Mouse (Mus musculus): ENCODE results near the gene Tcte1. TPM values are rescaled to one million over a fixed set of nuclear protein-coding genes. Genes with fewer than 3 reads are reported as not detected.

Gene Tcte1
- polyA plus RNA-seq, 1 experiment from 2014 or later = 0.65 TPM

DNA sequence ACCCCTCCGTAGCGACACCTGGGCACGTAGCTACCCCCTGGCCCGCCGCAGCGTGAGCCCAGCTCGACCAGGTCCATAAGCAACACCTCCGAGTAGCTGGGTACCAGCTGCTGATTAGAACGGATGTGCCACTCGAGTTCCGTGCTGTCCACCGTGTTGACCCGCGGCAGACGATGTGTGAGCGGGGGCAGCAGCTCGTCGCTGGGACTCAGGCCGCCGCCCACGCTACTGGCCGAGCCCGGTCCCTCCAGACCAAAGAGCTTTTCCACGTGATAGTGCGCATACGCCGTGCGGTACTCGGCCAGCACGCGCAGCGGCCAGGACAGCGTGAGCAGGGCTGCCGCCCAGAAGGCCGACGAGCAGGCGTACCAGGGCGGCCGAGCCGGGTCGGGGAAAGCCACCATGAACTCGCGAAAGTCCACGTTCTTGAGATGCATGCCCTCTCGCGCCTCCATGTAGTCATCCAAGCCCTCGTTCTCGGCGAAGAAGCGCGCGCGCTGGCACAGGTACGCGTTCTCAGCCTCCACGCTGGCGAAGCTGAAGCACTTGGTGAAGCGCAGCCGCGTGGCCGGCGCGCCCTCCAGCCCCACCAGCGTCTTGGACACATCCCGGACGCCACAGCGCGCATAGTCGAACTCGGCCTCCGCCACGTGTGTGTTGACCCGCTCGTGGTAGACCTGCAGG lies 22.2 kb downstream of the Tcte1 start:
- Histone ChIP-seq H3K9me3 (ENCODE audit: control insufficient read depth, low read depth, low read length) (no peaks in the 10 kb centered on the region), H3K27ac (ENCODE audit: low read length) (no peak overlapping the region), H3K27me3 (ENCODE audit: control insufficient read depth, insufficient read depth, low read length) (peaks cover 40% of the 10 kb centered on the region), H3K36me3 (ENCODE audit: control insufficient read depth, insufficient read depth, low read length) (no peaks in the 10 kb centered on the region), H3K4me2 (replicated peaks; ENCODE audit: low read depth, low read length) (peak overlapping the region; percentile 39), H3K4me1 (ENCODE audit: control insufficient read depth, insufficient read depth, low read length) (0 out of 2 replicates have a peak, but pooled peaks cover 4% of the 10 kb centered on the region), H3K4me3 (ENCODE audit: low read depth, low read length) (peak overlapping the region; percentile 18; the same call in 1 of the 2 replicates), H3K9ac (replicated peaks; ENCODE audit: low read depth, low read length) (no peak overlapping the region)
- WGBS = 16% methylated on average over 74 of the region's 74 CpGs
- ATAC-seq (ENCODE audit: insufficient number of reproducible peaks, insufficient read depth, low FRiP score, low read depth) = no peak

GRCm38 (mm10) chr17:45546941-45547340 lies 23.7 kb downstream of the Tcte1 start:
- Histone ChIP-seq H3K9me3 (ENCODE audit: control insufficient read depth, low read depth, low read length) (no peaks in the 10 kb centered on the region), H3K9ac (replicated peaks; ENCODE audit: low read depth, low read length) (no peak overlapping the region), H3K4me2 (replicated peaks; ENCODE audit: low read depth, low read length) (no peak overlapping the region), H3K4me3 (ENCODE audit: low read depth, low read length) (no peak overlapping the region), H3K27ac (ENCODE audit: low read length) (no peak overlapping the region), H3K27me3 (ENCODE audit: control insufficient read depth, insufficient read depth, low read length) (peaks cover 40% of the 10 kb centered on the region), H3K36me3 (ENCODE audit: control insufficient read depth, insufficient read depth, low read length) (no peaks in the 10 kb centered on the region), H3K4me1 (ENCODE audit: control insufficient read depth, insufficient read depth, low read length) (0 out of 2 replicates have a peak, but pooled peaks cover 4% of the 10 kb centered on the region)
- no peak for ATAC-seq (ENCODE audit: insufficient number of reproducible peaks, insufficient read depth, low FRiP score, low read depth)
- 79% methylated on average over 16 of the region's 16 CpGs for WGBS

GRCm38 (mm10) chr17:45547461-45548190 lies 24.4 kb downstream of the Tcte1 start:
- Histone ChIP-seq H3K4me3 (ENCODE audit: low read depth, low read length) (no peak overlapping the region), H3K27me3 (ENCODE audit: control insufficient read depth, insufficient read depth, low read length) (peaks cover 40% of the 10 kb centered on the region), H3K4me2 (replicated peaks; ENCODE audit: low read depth, low read length) (no peak overlapping the region), H3K27ac (ENCODE audit: low read length) (no peak overlapping the region), H3K4me1 (ENCODE audit: control insufficient read depth, insufficient read depth, low read length) (0 out of 2 replicates have a peak, but pooled peaks cover 4% of the 10 kb centered on the region), H3K36me3 (ENCODE audit: control insufficient read depth, insufficient read depth, low read length) (no peaks in the 10 kb centered on the region), H3K9ac (replicated peaks; ENCODE audit: low read depth, low read length) (no peak overlapping the region), H3K9me3 (ENCODE audit: control insufficient read depth, low read depth, low read length) (no peaks in the 10 kb centered on the region)
- no peak for ATAC-seq (ENCODE audit: insufficient number of reproducible peaks, insufficient read depth, low FRiP score, low read depth)
- WGBS = 74% methylated on average over 5 of the region's 5 CpGs

GRCm38 (mm10) chr17:45548541-45549512 lies 25.6 kb downstream of the Tcte1 start:
- Histone ChIP-seq H3K36me3 (ENCODE audit: control insufficient read depth, insufficient read depth, low read length) (no peaks in the 10 kb centered on the region), H3K27ac (ENCODE audit: low read length) (peak overlapping the region; percentile 48; the same call in 1 of the 2 replicates), H3K4me1 (ENCODE audit: control insufficient read depth, insufficient read depth, low read length) (0 out of 2 replicates have a peak, but pooled peaks cover 4% of the 10 kb centered on the region), H3K4me3 (ENCODE audit: low read depth, low read length) (peak overlapping the region; percentile 70), H3K4me2 (replicated peaks; ENCODE audit: low read depth, low read length) (peak overlapping the region; percentile 92), H3K27me3 (ENCODE audit: control insufficient read depth, insufficient read depth, low read length) (peaks cover 33% of the 10 kb centered on the region), H3K9me3 (ENCODE audit: control insufficient read depth, low read depth, low read length) (no peaks in the 10 kb centered on the region), H3K9ac (replicated peaks; ENCODE audit: low read depth, low read length) (peak overlapping the region; percentile 71)
- 3% methylated on average over 56 of the region's 68 CpGs for WGBS
- peak; percentile 19; the same call in 1 of the 2 replicates for ATAC-seq (ENCODE audit: insufficient number of reproducible peaks, insufficient read depth, low FRiP score, low read depth)

GRCm38 (mm10) chr17:45549617-45550181 lies 26.5 kb downstream of the Tcte1 start, which contains the start of gene Tmem151b:
TSS of gene Tmem151b (minus strand) at chr17:45549677.
- peak within 1 kb of the TSS; percentile 48; the same call in 1 of the 2 replicates for H3K27ac ChIP-seq (ENCODE audit: low read length)
- peak within 1 kb of the TSS; percentile 71 for H3K9ac ChIP-seq (replicated peaks; ENCODE audit: low read depth, low read length)
- peaks cover 25% of the 10 kb centered on the region for H3K27me3 ChIP-seq (ENCODE audit: control insufficient read depth, insufficient read depth, low read length)
- no peaks in the 10 kb centered on the region for H3K9me3 ChIP-seq (ENCODE audit: control insufficient read depth, low read depth, low read length)
- 2% methylated on average over 11 of the region's 29 CpGs for WGBS
- ATAC-seq (ENCODE audit: insufficient number of reproducible peaks, insufficient read depth, low FRiP score, low read depth) = no peak
- H3K4me3 ChIP-seq (ENCODE audit: low read depth, low read length) = peak within 1 kb of the TSS; percentile 70
- H3K36me3 ChIP-seq (ENCODE audit: control insufficient read depth, insufficient read depth, low read length) = no peaks in the 10 kb centered on the region
- 0 out of 2 replicates have a peak, but pooled peaks cover 4% of the 10 kb centered on the region for H3K4me1 ChIP-seq (ENCODE audit: control insufficient read depth, insufficient read depth, low read length)
- peak within 1 kb of the TSS; percentile 92 for H3K4me2 ChIP-seq (replicated peaks; ENCODE audit: low read depth, low read length)

GRCm38 (mm10) chr17:45550253-45550652 lies 27.0 kb downstream of the Tcte1 start:
- no peak overlapping the region for H3K27ac ChIP-seq (ENCODE audit: low read length)
- 15% methylated on average over 5 of the region's 5 CpGs for WGBS
- H3K4me2 ChIP-seq (replicated peaks; ENCODE audit: low read depth, low read length) = peak overlapping the region; percentile 92
- H3K27me3 ChIP-seq (ENCODE audit: control insufficient read depth, insufficient read depth, low read length) = peaks cover 20% of the 10 kb centered on the region
- H3K36me3 ChIP-seq (ENCODE audit: control insufficient read depth, insufficient read depth, low read length) = no peaks in the 10 kb centered on the region
- H3K9me3 ChIP-seq (ENCODE audit: control insufficient read depth, low read depth, low read length) = no peaks in the 10 kb centered on the region
- no peak overlapping the region for H3K9ac ChIP-seq (replicated peaks; ENCODE audit: low read depth, low read length)
- H3K4me3 ChIP-seq (ENCODE audit: low read depth, low read length) = 0 out of 2 replicates have a peak overlapping the region, but pooled peaks have one; percentile 70
- no peak for ATAC-seq (ENCODE audit: insufficient number of reproducible peaks, insufficient read depth, low FRiP score, low read depth)
- H3K4me1 ChIP-seq (ENCODE audit: control insufficient read depth, insufficient read depth, low read length) = 0 out of 2 replicates have a peak, but pooled peaks cover 4% of the 10 kb centered on the region

DNA sequence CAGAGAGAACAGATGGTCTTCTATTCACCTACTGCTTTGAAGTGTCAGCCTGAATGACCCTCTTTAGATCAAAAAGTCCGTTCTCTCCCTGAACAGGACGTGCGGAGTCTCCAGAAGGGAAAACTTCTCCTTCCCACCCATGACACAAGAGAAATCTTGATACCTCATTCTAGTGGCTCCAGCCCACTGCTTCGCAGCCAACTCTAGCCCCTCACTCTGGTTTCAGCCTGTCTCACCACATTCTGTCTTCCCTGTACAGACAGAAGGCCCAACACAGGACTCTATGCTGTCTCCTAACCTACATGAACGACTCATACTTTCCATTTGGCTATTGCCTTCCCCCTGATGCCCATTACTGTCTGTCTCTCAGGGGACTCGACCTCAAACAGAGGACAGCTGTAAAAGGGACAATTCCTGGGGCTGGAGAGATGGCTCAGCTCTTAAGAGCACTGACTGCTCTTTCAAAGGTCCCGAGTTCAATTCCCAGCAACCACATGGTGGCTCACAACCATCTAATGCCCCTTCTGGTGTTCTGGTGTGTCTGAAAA lies 28.1 kb downstream of the Tcte1 start:
- Histone ChIP-seq H3K4me3 (ENCODE audit: low read depth, low read length) (no peak overlapping the region), H3K9me3 (ENCODE audit: control insufficient read depth, low read depth, low read length) (no peaks in the 10 kb centered on the region), H3K27me3 (ENCODE audit: control insufficient read depth, insufficient read depth, low read length) (peaks cover 9% of the 10 kb centered on the region; the same call in 1 of the 2 replicates), H3K9ac (replicated peaks; ENCODE audit: low read depth, low read length) (no peak overlapping the region), H3K27ac (ENCODE audit: low read length) (no peak overlapping the region), H3K4me1 (ENCODE audit: control insufficient read depth, insufficient read depth, low read length) (0 out of 2 replicates have a peak, but pooled peaks cover 4% of the 10 kb centered on the region), H3K36me3 (ENCODE audit: control insufficient read depth, insufficient read depth, low read length) (no peaks in the 10 kb centered on the region), H3K4me2 (replicated peaks; ENCODE audit: low read depth, low read length) (no peak overlapping the region)
- ATAC-seq (ENCODE audit: insufficient number of reproducible peaks, insufficient read depth, low FRiP score, low read depth) = no peak
- 60% methylated on average over 7 of the region's 7 CpGs for WGBS

Data from stomach, embryonic 14.5 days (tissue).